Mouse (Mus musculus): ENCODE results near the gene Ctbs.
"Not testable (repeated sequence)": the region's sequence is repeated elsewhere in the genome, so short reads cannot be mapped to it uniquely, and the experiment has no call there.

Gene Ctbs

DNA sequence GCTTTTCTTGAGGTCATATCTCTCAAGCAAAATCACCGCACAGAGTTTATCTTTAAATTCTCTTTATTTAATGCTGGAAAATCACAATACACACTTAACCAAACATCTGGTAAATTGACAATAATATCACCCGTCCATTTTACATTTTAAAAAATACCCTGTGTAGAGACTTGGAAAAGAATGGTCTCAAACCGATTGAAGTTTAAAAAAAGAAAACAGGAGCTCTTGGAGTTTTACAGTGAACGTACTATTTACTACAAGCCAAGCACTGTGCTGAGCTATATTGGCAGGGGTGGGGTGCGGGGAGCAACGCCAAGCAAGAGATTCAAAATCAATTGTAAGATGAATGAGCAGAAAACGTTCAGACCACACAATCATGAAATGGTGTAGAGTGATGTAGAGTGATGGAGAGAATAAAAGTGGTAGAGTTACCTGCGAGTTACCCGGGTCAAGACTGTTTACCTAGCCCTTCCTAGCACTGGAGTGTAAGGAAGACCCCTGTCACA lies at the start of gene Ctbs:
Ctbs (plus strand) TSS at position 51 of the 506 bp plus-strand sequence.
- DNase-seq = no peak

DNA sequence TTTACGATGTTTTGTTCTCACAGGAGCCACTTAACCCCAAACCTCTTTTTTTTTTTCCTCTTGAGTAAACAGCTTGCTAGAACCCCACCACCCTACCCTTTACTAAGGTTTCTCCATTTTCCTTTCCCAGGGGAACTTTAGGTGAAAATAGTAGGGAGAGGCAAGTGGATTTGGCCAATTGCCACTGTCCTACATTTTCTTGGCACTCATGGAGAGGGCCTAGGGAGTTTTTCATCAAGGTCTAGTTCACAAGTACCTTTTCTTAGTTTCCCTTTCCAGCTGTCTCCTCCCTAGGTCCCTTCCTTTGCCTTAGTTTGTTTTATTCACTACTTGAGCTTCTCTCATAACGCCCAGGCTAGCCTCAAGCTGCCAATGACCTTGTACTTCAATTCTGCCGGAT lies 45.8 kb upstream of the Ctbs start:
- no peak for DNase-seq

GRCm38 (mm10) chr3:146404311-146405201 lies 45.0 kb upstream of the Ctbs start, which contains the start of gene Ssx2ip:
Gene Ssx2ip, plus strand, starts transcription at chr3:146404642.
- DNase-seq = peak; percentile 97

GRCm38 (mm10) chr3:146405213-146406006 lies 44.2 kb upstream of the Ctbs start:
- DNase-seq = no peak

DNA sequence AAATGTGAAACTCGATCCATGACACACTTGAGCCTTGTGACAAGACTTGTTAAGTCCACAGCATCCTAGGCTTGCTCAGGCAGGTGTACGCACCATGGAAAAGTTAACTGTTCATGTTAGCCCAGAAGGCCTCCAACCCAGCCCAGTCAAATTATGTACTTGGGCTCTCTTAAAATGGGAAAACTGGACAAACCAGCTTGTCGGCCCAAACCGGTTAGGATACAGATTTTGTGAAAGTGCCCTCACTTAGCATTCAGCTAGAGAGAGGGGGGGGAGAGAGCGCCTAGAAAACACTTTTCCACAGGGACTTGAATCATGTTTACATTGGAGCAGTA lies 43.6 kb upstream of the Ctbs start:
- DNase-seq = no peak

DNA sequence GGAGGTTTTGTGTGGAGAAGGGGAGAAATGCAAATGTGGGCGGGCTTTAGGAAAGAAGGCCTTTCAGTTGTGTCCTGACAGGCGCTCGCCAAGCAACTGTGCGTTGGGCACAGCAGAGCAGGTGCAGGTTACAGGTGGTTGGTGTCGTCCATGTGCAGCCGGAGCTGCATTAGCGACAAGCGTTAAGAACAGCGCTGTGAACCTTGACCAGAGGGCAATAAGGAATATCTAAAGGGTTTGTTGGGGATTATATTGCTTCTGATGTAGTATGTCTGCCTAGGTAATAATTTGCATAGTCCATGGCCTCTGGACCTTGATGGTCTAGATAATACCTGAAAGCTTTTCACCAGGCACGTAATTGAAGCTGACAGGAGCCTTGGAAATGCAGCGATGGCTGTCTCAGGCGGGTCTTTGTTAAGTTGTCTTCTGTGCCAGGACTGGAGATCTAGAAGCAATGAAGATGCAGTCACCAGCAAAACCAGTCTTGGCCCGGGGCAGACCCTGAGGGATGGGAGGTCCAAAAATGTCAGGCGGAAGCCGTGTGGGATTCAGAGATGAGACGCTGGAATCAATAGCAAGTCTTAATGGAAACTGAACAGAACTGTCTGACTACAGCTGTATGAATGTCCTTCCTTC lies 42.4 kb upstream of the Ctbs start:
- DNase-seq = no peak

GRCm38 (mm10) chr3:146410114-146410513 lies 39.5 kb upstream of the Ctbs start:
- DNase-seq = no peak

DNA sequence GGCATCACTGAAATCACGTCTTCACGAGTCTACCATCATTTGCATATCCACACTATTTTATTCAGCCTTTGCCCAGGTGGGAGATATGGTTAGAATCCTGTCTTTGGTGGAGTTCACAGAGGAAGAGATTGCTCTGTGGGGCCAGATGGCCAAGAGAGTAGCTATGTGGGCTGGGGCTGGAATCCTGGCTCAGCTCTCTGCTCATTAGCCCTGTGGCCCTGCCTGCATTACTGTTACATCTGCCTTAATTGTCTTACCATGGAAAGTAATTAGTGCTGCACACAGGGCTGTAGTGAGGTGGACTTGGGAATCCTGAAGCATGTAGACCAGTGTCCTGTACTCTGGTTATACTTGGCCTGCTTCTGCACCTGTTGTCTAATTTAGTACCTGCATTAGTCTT lies 37.6 kb upstream of the Ctbs start:
- DNase-seq = peak; percentile 76

DNA sequence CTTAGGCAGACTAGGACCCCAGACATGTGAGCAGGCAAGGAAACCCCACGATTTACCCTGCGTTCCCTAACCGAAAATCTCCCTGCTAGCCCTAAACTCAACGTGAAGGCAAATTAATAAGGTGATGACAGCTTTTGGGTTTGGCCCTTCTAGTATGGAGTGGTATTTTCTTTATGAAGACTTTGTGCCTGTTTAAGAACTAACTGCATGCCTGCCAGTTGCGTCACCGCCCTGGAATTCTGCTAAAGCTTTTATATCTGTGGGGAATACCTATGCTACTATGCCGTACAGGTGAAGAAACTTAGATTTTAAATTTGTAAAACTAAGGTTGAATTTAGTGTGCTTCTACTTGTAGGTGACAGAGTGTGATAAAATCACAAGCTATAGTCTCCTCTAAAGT lies 37.1 kb upstream of the Ctbs start:
- DNase-seq = no peak

- DNase-seq = no peak
These were observed 36.6 kb upstream of the Ctbs start for GRCm38 (mm10) chr3:146413016-146413415.

DNA sequence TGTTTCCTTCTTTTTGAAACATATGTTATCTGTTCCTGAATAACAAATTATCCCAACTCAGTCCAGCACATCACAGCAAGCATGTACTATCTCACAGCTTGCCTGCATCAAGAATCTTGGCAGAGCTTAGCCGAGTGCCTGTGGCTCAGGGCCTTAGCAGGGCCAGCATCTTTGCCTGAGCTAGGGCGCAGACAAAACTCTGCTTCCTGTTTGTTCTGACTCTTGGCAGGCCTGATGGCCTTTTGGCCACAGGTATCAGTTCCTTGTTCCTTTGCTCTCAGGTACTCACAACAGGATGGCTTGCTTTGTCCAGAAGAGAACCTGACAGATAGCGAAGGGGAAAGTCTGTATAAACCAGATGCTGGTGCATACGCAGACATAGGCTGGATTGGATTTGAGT lies 35.6 kb upstream of the Ctbs start:
- no peak for DNase-seq

DNA sequence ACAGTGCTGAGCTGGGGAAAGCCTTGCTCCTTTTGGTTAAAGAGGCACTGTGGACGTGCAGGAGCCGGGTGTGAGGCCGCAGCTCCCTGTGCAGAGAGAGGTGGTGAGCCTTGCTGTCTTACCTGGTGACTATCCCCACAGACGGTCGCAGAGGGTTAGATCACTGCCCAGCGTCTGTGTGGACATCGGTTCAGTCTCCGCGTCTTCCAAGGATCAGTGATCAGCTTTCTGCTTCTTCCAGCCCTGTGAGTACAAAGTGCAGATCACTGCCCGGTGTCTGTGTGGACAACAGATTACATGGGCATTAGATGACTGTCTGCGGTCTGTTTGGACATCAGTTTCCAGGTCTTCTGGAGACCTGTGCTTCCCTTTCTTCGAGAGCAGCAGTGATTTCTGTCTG lies 35.0 kb upstream of the Ctbs start:
- no peak for DNase-seq

DNA sequence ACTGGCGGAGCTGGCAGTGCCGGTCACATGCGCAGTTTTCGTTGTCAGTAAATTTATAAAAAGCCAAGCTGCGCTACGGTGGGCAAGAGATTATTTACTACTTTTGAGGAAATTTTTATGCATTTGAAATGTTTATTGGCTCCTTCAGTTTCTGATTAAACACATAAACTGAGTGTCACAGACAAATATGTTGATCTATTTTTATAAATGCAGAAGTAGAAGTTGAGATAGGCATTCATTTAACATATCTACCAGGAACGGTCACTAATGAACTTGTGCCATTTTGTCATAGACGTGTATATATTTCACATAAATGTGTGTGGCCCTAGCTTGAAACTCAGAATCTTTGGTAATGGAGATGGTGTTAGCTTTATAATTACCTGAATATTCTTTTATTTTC lies 31.7 kb upstream of the Ctbs start:
- no peak for DNase-seq

DNA sequence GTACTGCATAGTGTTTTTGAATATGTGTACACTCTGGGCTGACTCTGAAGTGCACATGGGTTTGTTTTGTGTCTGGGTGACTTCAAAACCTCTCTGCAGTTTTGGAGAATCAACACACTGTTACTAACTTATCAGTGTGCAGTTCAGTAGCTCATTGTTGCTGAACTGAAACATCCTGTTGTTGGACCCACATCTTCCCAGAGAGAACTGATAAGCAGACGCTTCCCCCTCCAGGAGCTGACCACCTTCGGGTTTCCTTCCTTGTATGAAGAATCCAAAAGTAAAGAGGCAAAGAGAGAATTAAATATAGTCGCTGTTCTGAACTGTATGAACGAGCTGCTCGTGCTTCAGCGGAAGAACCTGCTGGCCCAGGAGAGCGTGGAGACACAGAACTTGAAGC lies 30.7 kb upstream of the Ctbs start:
- no peak for DNase-seq

DNA sequence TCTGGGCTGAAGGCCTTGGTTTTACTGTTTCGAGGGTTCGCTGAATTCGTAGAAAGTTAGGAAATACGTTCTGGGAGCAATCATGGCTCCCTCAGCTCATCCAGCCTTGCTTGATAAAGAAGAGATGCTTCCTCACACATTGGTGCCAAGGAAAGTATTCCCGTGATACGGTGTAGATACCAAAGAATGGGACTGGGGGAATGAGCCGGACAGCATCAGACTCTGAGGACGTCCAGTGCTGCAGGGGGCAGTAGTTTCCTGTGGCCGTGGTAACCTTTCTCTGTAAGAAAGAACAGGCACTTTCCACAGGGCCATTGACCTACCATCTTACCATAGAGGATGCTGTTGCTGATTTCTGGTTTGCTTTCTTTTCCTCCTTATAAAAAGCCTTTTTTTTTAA lies 30.1 kb upstream of the Ctbs start:
- DNase-seq = no peak

- no peak for DNase-seq
These were observed 29.5 kb upstream of the Ctbs start for GRCm38 (mm10) chr3:146419992-146420537.

DNA sequence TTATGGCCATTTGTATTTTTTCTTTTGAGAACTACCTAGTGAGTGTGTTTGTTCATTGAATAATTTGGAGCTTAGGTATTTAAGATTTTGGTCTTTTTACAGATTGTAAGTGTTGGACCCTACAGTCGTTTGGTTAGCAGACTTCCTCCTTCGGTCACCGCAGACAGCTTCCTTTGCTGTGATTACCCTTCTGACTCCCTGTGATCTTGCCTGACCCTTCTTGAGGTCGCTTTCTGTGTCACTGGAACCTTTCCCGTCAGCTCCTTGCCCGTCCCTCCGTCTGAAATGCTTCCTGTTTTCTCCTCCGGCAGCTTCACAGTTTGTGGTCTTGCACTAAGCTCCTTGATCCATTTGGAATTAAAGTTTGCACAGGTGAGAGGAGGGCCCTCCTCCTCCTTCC lies 27.8 kb upstream of the Ctbs start:
- no peak for DNase-seq

GRCm38 (mm10) chr3:146423710-146424109 lies 25.9 kb upstream of the Ctbs start:
- no peak for DNase-seq

- peak; percentile 62 for DNase-seq
These were observed 25.2 kb upstream of the Ctbs start for GRCm38 (mm10) chr3:146424306-146424900.

GRCm38 (mm10) chr3:146425902-146426301 lies 23.7 kb upstream of the Ctbs start:
- peak; percentile 52 for DNase-seq

GRCm38 (mm10) chr3:146426489-146426888 lies 23.1 kb upstream of the Ctbs start:
- DNase-seq = peak; percentile 37

DNA sequence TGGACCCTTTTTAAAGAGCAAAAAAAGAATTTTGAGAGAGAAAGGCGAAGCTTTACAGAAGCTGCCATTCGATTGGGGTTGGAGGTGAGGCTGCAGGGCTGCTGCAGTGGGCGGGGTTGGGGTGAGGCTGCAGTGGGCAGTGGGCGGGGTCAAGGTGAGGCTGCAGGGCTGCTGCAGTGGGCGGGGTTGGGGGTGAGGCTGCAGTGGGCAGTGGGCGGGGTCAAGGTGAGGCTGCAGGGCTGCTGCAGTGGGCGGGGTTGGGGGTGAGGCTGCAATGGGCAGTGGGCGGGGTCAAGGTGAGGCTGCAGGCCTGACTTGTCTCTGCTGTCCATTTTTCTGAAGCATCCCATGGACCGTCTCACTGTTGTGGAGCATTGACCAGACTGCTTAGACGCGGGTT lies 16.5 kb upstream of the Ctbs start:
- not testable (repeated sequence) for DNase-seq
